Mouse (Mus musculus) neural tube, embryonic 12.5 days (tissue): ENCODE measurements around the gene Agpat3. TPM values are rescaled to one million over a fixed set of nuclear protein-coding genes. Genes with fewer than 3 reads are reported as not detected.

Source experiments
- ATAC-seq: fragments of 200-750 bp; cut with Nextera tagmentation; 2 replicates; pipeline ENCODE4 v1.8.0; 2017; ENCODE audit warnings: low read depth, mild to moderate bottlenecking, moderate TSS enrichment, moderate library complexity; ENCODE audit not compliant: low FRiP score
- H3K27ac ChIP-seq: fragments of 300-500 bp; sonication (generic); 2 replicates; pipeline ENCODE4 v1.5.1; 2016
- H3K27me3 ChIP-seq: fragments of 300-500 bp; sonication (generic); replicated peaks from 2 replicates; pipeline ENCODE4 v1.6.1; 2016; ENCODE audit warnings: mild to moderate bottlenecking
- H3K36me3 ChIP-seq: fragments of 300-500 bp; sonication (generic); 2 replicates; pipeline ENCODE4 v1.6.1; 2016; ENCODE audit warnings: mild to moderate bottlenecking
- H3K4me1 ChIP-seq: fragments of 300-500 bp; sonication (generic); 2 replicates; pipeline ENCODE4 v1.6.1; 2016
- H3K4me2 ChIP-seq: fragments of 300-500 bp; sonication (generic); replicated peaks from 2 replicates; pipeline ENCODE4 v1.6.1; 2016; ENCODE audit warnings: mild to moderate bottlenecking
- H3K4me3 ChIP-seq: fragments of 300-500 bp; sonication (generic); 2 replicates; pipeline ENCODE4 v1.5.1; 2016
- H3K9ac ChIP-seq: fragments of 300-500 bp; sonication (generic); 2 replicates; pipeline ENCODE4 v1.6.1; 2016; ENCODE audit warnings: mild to moderate bottlenecking
- H3K9me3 ChIP-seq: fragments of 300-500 bp; sonication (generic); 2 replicates; pipeline ENCODE4 v1.6.1; 2016; ENCODE audit warnings: mild to moderate bottlenecking
- WGBS: fragments of 180-500 bp; shearing (Covaris S2); methylation state at CpG from one replicate; pipeline ENCODE4 v1.1.7; 2016; 5-methylcytosine and 5-hydroxymethylcytosine counted together
- microRNA-seq: library from miRNA; unstranded; fragments of <30 nt; microRNA quantifications from one replicate; pipeline ENCODE4, GENCODE M21; 2017
- polyA plus RNA-seq: library from polyadenylated mRNA; unstranded; fragments of >200 nt; fragmentation: Nextera tagmentation; extraction: Ambion mirVana; gene quantifications from 2 replicates; pipeline ENCODE4 v1.2.1, GENCODE M21; 2016

The Agpat3 gene
- polyA plus RNA-seq, 1 experiment from 2014 or later, result 62.4 TPM

GRCm38 (mm10) chr10:78233756-78234155 lies 118.5 kb downstream of the Agpat3 start:
- H3K4me3 ChIP-seq, result no peak overlapping the region
- no peak overlapping the region for H3K9ac ChIP-seq
- H3K36me3 ChIP-seq, result peaks cover 26% of the 10 kb centered on the region; the same call in 1 of the 2 replicates
- no peaks in the 10 kb centered on the region for H3K9me3 ChIP-seq
- WGBS, result 96% methylated on average over 6 of the region's 6 CpGs
- no peak overlapping the region for H3K4me2 ChIP-seq
- H3K27ac ChIP-seq, result no peak overlapping the region
- no peak for ATAC-seq
- no peaks in the 10 kb centered on the region for H3K4me1 ChIP-seq
- H3K27me3 ChIP-seq, result no peaks in the 10 kb centered on the region

DNA sequence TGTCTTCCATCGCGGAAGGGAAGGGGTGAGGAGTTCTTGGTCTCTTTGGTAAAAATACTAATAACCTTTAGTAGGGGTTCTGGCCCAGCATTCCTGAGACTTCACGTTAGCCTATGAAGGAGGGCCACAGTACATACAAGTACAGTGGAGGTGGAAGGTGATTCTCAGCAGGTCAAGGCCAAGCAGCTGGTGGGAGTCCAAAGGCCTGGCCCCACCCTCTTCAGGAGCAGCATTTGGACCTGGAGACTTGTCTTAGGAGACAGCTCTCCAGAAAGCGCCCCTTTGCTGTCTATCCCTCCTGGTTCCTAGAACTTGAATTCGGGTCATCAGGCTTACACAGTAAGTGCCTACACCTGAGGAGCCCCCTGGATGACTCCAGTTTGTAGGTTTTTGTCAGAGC lies 119.1 kb downstream of the Agpat3 start:
- Histone ChIP-seq H3K9ac (no peak overlapping the region), H3K4me3 (no peak overlapping the region), H3K27me3 (no peaks in the 10 kb centered on the region), H3K4me1 (no peaks in the 10 kb centered on the region), H3K36me3 (peaks cover 26% of the 10 kb centered on the region), H3K9me3 (no peaks in the 10 kb centered on the region), H3K4me2 (no peak overlapping the region), H3K27ac (no peak overlapping the region)
- 93% methylated on average over 5 of the region's 5 CpGs for WGBS
- no peak for ATAC-seq

DNA sequence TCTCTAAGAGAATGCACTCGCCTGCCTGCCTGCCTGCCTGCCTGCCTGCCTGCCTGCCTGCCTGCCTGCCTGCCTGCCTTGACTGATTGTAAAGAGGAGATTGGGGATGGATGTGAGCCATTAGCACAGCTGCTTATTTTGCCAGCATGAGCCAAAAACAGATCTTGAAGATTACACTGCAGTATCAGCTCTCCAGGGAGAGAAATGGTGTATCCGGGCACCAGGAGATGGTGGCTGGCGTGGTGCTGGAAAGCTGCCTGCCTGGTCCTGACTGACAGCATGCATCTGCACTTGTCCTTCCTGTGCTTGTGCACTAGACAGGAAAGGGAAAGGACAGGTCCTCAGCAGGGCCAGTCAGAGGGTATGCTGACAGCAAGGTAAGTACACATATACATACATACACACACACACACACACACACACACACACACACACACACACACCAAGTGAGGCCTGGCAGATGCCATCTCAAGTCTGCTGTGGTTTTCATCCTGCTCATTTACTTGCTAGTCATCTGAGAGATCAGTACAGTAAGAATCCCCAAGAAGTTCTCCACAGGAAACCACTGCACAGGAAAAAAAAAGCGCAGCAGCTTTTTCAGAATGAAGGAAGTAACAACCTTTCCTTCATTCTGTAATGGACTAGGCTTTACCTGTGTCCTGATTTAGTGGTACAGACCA lies 119.8 kb downstream of the Agpat3 start:
- Histone ChIP-seq H3K4me1 (no peaks in the 10 kb centered on the region), H3K4me3 (no peak overlapping the region), H3K36me3 (peaks cover 31% of the 10 kb centered on the region), H3K27ac (no peak overlapping the region), H3K27me3 (no peaks in the 10 kb centered on the region), H3K9me3 (no peaks in the 10 kb centered on the region), H3K4me2 (no peak overlapping the region), H3K9ac (no peak overlapping the region)
- no peak for ATAC-seq
- WGBS, result 94% methylated on average over 4 of the region's 4 CpGs

- Histone ChIP-seq H3K36me3 (peaks cover 42% of the 10 kb centered on the region), H3K27ac (no peak overlapping the region), H3K9me3 (no peaks in the 10 kb centered on the region), H3K4me2 (no peak overlapping the region), H3K9ac (no peak overlapping the region), H3K4me1 (no peaks in the 10 kb centered on the region), H3K27me3 (no peaks in the 10 kb centered on the region), H3K4me3 (no peak overlapping the region)
- WGBS, result 91% methylated on average over 5 of the region's 5 CpGs
- ATAC-seq, result no peak
Measured at GRCm38 (mm10) chr10:78228560-78228928, 123.7 kb downstream of the Agpat3 start.

- H3K9me3 ChIP-seq, result no peaks in the 10 kb centered on the region
- no peaks in the 10 kb centered on the region for H3K27me3 ChIP-seq
- no peaks in the 10 kb centered on the region for H3K4me1 ChIP-seq
- H3K4me3 ChIP-seq, result no peak overlapping the region
- H3K4me2 ChIP-seq, result no peak overlapping the region
- H3K36me3 ChIP-seq, result peaks cover 42% of the 10 kb centered on the region
- no peak overlapping the region for H3K27ac ChIP-seq
- WGBS, result 92% methylated on average over 8 of the region's 8 CpGs
- no peak for ATAC-seq
- no peak overlapping the region for H3K9ac ChIP-seq
Measured at GRCm38 (mm10) chr10:78227875-78228559, 124.3 kb downstream of the Agpat3 start.

- no peak overlapping the region for H3K4me3 ChIP-seq
- 93% methylated on average over 6 of the region's 6 CpGs for WGBS
- peaks cover 50% of the 10 kb centered on the region for H3K36me3 ChIP-seq
- no peaks in the 10 kb centered on the region for H3K4me1 ChIP-seq
- H3K9ac ChIP-seq, result no peak overlapping the region
- no peaks in the 10 kb centered on the region for H3K9me3 ChIP-seq
- H3K4me2 ChIP-seq, result no peak overlapping the region
- no peak overlapping the region for H3K27ac ChIP-seq
- no peak for ATAC-seq
- H3K27me3 ChIP-seq, result no peaks in the 10 kb centered on the region
Measured at GRCm38 (mm10) chr10:78224136-78224535, 128.2 kb downstream of the Agpat3 start.

- H3K27me3 ChIP-seq, result no peaks in the 10 kb centered on the region
- ATAC-seq, result no peak
- H3K27ac ChIP-seq, result no peak overlapping the region
- WGBS, result 77% methylated on average over 4 of the region's 4 CpGs
- peaks cover 52% of the 10 kb centered on the region for H3K36me3 ChIP-seq
- no peak overlapping the region for H3K4me3 ChIP-seq
- no peaks in the 10 kb centered on the region for H3K9me3 ChIP-seq
- no peaks in the 10 kb centered on the region for H3K4me1 ChIP-seq
- H3K9ac ChIP-seq, result no peak overlapping the region
- H3K4me2 ChIP-seq, result no peak overlapping the region
Measured at GRCm38 (mm10) chr10:78222908-78223307, 129.4 kb downstream of the Agpat3 start.

DNA sequence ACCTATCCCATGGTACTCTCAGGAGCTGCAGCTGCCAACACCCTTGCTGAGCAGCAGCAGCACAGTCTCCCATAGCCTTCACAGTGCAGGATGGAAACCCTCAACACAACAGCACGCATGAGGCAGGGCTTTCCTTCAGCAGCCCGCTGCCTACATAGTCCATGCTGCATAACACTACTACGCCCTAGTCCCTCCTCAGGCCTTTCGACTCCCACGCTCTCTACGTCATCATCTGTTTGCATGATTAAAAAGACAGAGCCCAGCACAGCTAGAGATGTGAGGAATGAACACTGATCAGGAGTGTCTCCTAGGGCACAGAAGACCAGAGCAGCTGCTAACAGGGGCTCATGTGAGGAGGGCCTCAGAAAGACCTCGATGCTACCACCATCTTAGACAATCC lies 131.0 kb downstream of the Agpat3 start:
- peaks cover 51% of the 10 kb centered on the region for H3K36me3 ChIP-seq
- no peak overlapping the region for H3K9ac ChIP-seq
- ATAC-seq, result no peak
- H3K4me3 ChIP-seq, result no peak overlapping the region
- no peak overlapping the region for H3K27ac ChIP-seq
- H3K4me1 ChIP-seq, result no peaks in the 10 kb centered on the region
- no peaks in the 10 kb centered on the region for H3K9me3 ChIP-seq
- 94% methylated on average over 7 of the region's 7 CpGs for WGBS
- no peaks in the 10 kb centered on the region for H3K27me3 ChIP-seq
- H3K4me2 ChIP-seq, result no peak overlapping the region

- no peaks in the 10 kb centered on the region for H3K4me1 ChIP-seq
- H3K9ac ChIP-seq, result no peak overlapping the region
- no peaks in the 10 kb centered on the region for H3K27me3 ChIP-seq
- H3K36me3 ChIP-seq, result peaks cover 62% of the 10 kb centered on the region
- ATAC-seq, result no peak
- no peak overlapping the region for H3K27ac ChIP-seq
- WGBS, result 94% methylated on average over 1 of the region's 1 CpGs
- H3K9me3 ChIP-seq, result no peaks in the 10 kb centered on the region
- H3K4me3 ChIP-seq, result no peak overlapping the region
- H3K4me2 ChIP-seq, result no peak overlapping the region
Measured at GRCm38 (mm10) chr10:78219528-78219927, 132.8 kb downstream of the Agpat3 start.

Small RNAs within 50 kb of the gene (microRNA-seq; reads per million reads assigned to microRNA genes)
- not detected for gene Mir7659

Other genes starting within 250 kb of the Agpat3 start
- 19.0 and 23.7 TPM in 2 replicates for gene D10Jhu81e, start 182.7 kb downstream of the Agpat3 start, polyA plus RNA-seq
- 21.6 and 22.2 TPM in 2 replicates for gene Pwp2, start 167.3 kb downstream of the Agpat3 start, polyA plus RNA-seq
- 24.9 and 28.6 TPM in 2 replicates for gene Trappc10, start 107.8 kb downstream of the Agpat3 start, polyA plus RNA-seq
- 333 and 347 TPM in 2 replicates for gene Rrp1, start 60.6 kb upstream of the Agpat3 start, polyA plus RNA-seq
- gene Cstb, start 73.2 kb upstream of the Agpat3 start, polyA plus RNA-seq, result 105 and 110 TPM in 2 replicates
- 9.0 and 9.4 TPM in 2 replicates for gene Pdxk, start 112.5 kb upstream of the Agpat3 start, polyA plus RNA-seq
- gene Olfr1358, start 164.9 kb upstream of the Agpat3 start, polyA plus RNA-seq, result not detected in 2 replicates
- gene Ilvbl, start 221.9 kb upstream of the Agpat3 start, polyA plus RNA-seq, result 47.1 and 51.8 TPM in 2 replicates
- 7.8 and 7.9 TPM in 2 replicates for gene Syde1, start 239.5 kb upstream of the Agpat3 start, polyA plus RNA-seq